Mouse (Mus musculus) ovary, postnatal 36 days (tissue): ENCODE measurements around the gene 6430548M08Rik.
A peak's percentile ranks its signal among the peaks of the same experiment; 100 is the strongest.

Experiments used
- DNase-seq: peaks from one replicate; pipeline ENCODE4 v3.0.0; 2022; ENCODE audit warnings: low spot score, mixed read lengths

6430548M08Rik gene

DNA sequence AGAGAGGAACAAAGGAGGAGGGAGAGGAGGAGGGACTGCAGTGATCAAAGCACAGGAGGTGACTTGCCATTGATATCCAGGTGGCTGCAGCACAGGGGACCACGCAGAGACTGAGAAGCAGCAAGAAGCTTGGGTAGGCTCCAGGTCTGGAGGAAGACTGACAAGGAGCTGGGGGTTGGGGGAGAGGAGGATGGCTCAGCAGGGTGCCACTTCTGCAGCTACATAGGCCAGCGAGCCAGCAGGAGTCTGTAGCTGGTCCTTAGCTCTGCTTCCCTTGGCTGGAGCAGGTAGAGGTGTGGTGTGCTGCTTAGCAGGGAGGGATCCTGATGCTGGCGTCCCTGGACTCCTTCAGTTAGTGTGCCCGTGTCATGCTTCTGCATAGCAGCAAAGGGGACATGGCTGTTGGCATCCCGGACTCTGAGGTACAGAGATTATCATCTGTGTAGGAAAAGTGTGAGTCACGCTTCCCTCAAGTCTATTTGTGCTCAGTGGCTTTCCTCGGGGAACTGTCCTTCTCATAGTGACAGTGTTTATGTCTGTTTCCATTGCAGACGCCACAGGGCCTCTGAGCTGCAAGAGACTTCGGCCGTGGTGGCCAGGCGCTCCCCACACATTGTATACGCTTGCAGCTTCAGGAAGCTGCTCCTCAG is 30.8 kb downstream of the 6430548M08Rik start:
- DNase-seq: no peak

GRCm38 (mm10) chr8:120146051-120146450 is 32.1 kb downstream of the 6430548M08Rik start:
- DNase-seq: no peak

GRCm38 (mm10) chr8:120150028-120150427 is 36.1 kb downstream of the 6430548M08Rik start:
- no peak for DNase-seq

GRCm38 (mm10) chr8:120151151-120151550 is 37.2 kb downstream of the 6430548M08Rik start:
- no peak for DNase-seq

GRCm38 (mm10) chr8:120152636-120153035 is 38.7 kb downstream of the 6430548M08Rik start:
- no peak for DNase-seq

- no peak for DNase-seq
Measured at GRCm38 (mm10) chr8:120160366-120160765, 46.4 kb downstream of the 6430548M08Rik start.

DNA sequence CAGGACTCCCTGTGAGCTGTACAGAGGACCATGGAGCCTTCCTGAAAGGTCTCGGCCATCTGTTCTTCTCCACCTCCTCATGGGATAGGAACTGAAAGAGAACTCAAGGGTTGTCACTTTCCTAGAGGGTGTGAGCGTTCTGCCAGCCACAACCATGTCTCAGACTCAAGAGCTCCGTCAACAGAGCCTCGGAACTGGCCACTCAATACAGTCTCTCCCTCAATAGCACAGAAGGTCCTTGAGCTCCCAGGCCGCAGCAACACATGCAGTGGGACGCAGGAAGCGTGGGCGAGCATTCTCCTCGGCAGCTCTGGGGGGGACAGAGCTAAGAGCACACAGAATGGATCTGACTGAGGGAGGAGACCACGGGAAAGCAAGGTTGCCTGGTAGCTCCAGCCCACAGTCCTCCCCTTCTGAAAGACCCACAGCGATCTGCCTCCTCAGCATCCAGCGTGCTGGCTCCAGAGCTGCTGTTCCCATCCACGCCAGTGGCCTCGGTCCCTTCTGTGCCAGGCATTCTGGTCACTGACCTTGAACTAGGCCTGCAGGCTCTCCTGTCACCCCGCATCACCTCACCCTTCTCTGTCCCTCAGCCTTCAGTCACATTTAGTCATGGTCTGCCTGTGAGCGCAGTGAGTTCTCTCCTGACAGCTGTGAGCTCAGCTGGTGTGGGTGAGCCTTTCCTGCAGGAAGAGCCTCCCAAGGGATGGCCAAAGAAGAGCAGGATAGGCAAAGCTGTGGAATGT is 47.9 kb downstream of the 6430548M08Rik start:
- no peak for DNase-seq

DNA sequence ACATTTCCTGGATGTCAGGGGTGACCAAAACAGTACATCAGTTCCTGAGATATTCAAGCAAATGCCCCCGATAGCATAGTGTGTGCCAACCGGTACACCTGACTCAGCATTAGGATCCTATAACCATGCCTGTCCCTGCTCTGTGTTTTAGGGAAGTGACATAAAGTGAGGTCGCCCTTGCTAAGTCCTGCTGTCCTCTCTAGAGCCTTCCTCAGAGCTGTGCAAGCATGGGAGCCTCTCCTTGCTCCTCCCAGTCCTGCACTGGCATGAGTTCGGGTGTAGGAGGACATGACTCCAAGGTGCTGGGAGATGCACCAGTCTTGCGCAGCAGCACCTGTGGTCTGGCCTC is 48.4 kb downstream of the 6430548M08Rik start:
- no peak for DNase-seq

DNA sequence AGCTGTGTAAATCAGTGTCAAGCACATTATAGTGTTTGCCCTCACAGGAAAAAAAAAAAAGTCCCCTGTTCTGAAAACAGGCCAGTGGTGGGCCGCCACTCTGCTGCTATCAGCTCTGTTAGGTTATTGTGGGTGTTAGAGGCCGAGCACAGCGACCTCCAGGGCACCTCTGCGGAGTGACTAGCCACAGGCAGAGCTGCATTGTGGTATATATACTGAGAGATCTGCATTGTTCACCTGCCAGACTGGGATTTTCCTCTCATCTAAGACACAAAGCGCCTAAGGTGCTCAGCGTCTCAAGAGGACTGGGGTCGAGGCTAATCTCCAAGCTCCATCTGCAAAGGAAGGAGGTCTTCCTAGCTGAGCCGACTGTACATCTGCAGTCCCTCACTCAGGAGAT is 49.4 kb downstream of the 6430548M08Rik start:
- no peak for DNase-seq

DNA sequence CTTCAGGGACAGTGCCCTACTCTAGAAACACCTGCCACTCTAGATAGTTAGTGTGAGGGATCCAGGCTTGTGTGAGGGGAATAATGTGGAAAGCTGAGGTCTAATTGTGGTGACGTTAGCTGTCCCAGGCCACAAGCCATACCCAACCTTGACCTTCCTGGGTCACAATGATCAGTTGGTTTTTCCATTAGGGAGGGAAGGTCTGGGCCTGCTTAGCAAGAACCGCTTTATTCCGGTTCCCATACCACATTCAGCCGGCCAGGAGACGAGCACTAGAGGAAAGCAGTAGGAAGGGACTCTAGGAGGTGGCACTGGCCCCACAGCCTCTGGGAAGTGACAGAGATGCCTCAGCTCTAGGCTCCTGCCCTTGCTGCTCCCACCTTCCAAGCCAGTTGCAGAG is 50.1 kb downstream of the 6430548M08Rik start:
- no peak for DNase-seq

GRCm38 (mm10) chr8:120167136-120167535 is 53.2 kb downstream of the 6430548M08Rik start:
- no peak for DNase-seq

DNA sequence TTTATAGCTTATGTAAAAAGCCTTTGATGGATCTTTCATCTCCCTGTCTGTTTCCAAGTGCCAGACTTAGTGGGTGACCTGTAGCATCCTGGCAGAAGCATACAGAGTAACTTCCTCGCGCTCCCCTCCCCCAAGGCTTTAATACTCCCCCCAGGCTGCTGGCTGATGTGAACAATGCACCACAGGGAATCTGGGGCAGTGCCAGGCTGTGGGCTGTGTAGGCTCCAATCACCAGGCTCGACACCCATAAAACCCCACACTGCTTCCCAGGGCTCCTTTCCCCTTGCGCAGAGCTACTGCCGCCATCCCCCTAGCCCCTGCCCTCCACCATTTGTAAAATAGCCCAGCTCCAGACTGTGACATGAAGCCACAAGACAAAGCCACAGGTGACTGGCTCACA is 53.9 kb downstream of the 6430548M08Rik start:
- no peak for DNase-seq

- no peak for DNase-seq
Measured at GRCm38 (mm10) chr8:120169119-120169518, 55.2 kb downstream of the 6430548M08Rik start.

- DNase-seq: no peak
Measured at GRCm38 (mm10) chr8:120173195-120173594, 59.2 kb downstream of the 6430548M08Rik start.

DNA sequence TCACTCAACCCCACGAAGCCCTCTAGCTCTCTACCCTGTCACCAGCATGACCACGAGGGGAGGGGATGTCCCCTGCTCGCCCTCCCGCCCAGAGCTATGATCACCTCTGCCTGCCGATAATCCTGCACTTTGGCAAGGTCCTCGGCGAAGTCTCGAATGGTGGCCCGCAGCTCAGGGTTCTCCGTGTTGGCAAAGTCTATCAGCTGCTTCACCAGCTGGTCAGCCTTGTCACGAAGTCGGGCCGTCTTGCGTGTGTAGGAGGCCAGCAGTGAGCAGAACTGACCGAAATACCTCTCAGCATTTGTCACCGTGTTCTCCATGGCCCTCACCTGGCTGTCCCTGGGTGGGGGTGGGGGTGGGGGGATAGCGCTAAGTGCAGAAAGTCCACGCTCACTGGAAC is 60.7 kb downstream of the 6430548M08Rik start:
- DNase-seq: no peak

DNA sequence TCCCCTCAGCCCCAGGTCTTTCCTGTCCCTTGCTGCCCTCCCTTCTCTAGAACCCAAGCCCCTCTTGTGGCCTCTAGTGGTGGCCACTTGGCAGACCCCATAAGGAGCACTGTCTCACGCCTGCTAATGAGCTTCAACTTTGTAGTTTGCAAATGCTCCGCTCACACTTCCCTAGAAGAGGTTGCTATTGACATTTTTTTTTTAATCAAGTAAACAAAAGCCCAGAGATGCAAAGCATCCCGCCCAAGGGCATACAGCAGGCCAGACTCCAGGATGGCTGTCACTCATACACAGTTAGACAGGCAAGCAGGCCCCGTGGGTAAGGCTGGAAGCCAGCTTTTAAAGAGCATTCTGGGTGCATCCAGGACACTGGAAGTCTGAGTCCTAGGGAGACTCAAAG is 62.7 kb downstream of the 6430548M08Rik start:
- no peak for DNase-seq

GRCm38 (mm10) chr8:120177318-120178123 is 63.6 kb downstream of the 6430548M08Rik start, which contains the start of gene Fam92b:
Gene Fam92b (minus strand): TSS chr8:120177466.
- DNase-seq: peak; percentile 78

DNA sequence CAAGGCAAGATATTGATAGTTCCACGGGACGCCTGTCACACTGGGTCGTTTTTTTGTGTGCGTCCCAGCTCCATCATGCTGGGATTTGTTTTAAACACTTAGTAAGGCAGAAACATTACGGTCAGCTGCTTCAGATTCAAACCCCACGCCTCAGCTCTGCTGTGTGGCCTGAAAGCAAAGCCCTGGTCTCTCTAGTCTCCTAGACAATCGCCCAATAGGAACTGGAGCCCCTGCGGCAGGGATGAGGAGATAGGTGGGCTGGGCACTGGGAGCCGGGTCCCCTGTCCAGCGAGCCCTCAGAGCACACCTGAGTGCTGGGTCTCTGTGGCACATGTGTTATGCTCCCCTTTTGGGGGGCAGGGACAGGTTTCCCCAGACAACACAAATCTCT is 64.2 kb downstream of the 6430548M08Rik start:
- DNase-seq: no peak

- DNase-seq: peak; percentile 87
Measured at GRCm38 (mm10) chr8:120179027-120179431, 65.1 kb downstream of the 6430548M08Rik start.

GRCm38 (mm10) chr8:120180445-120180970 is 66.6 kb downstream of the 6430548M08Rik start:
- no peak for DNase-seq

DNA sequence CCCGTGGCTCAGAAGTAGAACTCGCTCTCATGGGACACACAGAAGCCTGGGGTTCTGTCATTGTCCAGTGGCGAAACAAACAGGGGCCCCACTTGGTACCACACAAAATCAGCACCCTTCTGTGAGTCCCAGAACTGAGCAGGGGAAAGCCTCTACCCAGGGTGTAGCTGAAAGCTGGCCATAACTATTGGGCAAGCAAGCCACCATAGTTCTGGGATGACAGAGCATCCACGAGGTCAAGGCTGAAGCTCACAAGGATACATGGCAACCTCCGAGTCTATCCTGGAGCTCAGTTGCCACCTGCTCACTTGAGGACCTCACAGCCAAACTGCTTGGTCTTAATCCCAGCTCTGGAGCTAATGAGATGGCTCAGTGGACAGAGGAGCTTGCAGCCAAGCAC is 67.3 kb downstream of the 6430548M08Rik start:
- no peak for DNase-seq

- DNase-seq: no peak
Measured at GRCm38 (mm10) chr8:120181861-120182414, 68.0 kb downstream of the 6430548M08Rik start.
